ENCODE assay signal across 8 mouse cellular contexts in genomic region chr8:80878146-80878545, GRCm38 (mm10). TPM values are rescaled to one million over a fixed set of nuclear protein-coding genes. Genes with fewer than 3 reads are reported as not detected.
DNase-seq lines count a peak whose midpoint lies in the region; ATAC-seq lines count a peak whose summit lies in the region.

No protein-coding gene starts in this region.

- intact Hi-C loops in heart, postnatal 14 days (cut with DNase I) = loop anchor here (2.0 to 5.0 kb wide), 3 partner anchors 65 to 125 kb away; no protein-coding TSS in a partner anchor

- peak overlapping the region; percentile 91 for H3K9ac ChIP-seq in heart, embryonic 15.5 days
- H3K9ac ChIP-seq in embryonic facial prominence, embryonic 11.5 days (replicated peaks; ENCODE audit: low read length) = no peak overlapping the region
- H3K9ac ChIP-seq in hindbrain, embryonic 14.5 days = peak overlapping the region; percentile 72
- peak overlapping the region; percentile 80; the same call in 1 of the 2 replicates for H3K9ac ChIP-seq in midbrain, embryonic 11.5 days (ENCODE audit: low read length)

- peaks cover 39% of the 10 kb centered on the region for H3K4me1 ChIP-seq in heart, embryonic 15.5 days (replicated peaks)
- H3K4me1 ChIP-seq in embryonic facial prominence, embryonic 11.5 days (ENCODE audit: control insufficient read depth, insufficient read depth, low read length) = no peaks in the 10 kb centered on the region
- H3K4me1 ChIP-seq in hindbrain, embryonic 14.5 days (replicated peaks; ENCODE audit: control insufficient read depth, insufficient read depth, low read length) = peaks cover 22% of the 10 kb centered on the region
- H3K4me1 ChIP-seq in midbrain, embryonic 11.5 days (ENCODE audit: control insufficient read depth, insufficient read depth, low read length) = peaks cover 14% of the 10 kb centered on the region

- DNase-seq in heart, postnatal 14 days = no peak
- DNase-seq in embryonic facial prominence, embryonic 11.5 days (ENCODE audit: low spot score) = no peak
- DNase-seq in hindbrain, embryonic 14.5 days (ENCODE audit: low spot score) = no peak
- DNase-seq in midbrain, embryonic 11.5 days (ENCODE audit: low spot score, missing footprints) = no peak
- DNase-seq in left cerebral cortex, adult 18-20 months (ENCODE audit: low spot score in 2 of 2) = no peak
- DNase-seq in right cerebral cortex, postnatal 10 days (ENCODE audit: low spot score in 2 of 2) = no peak

- H3K36me3 ChIP-seq in heart, embryonic 15.5 days = no peaks in the 10 kb centered on the region
- H3K36me3 ChIP-seq in embryonic facial prominence, embryonic 11.5 days (replicated peaks; ENCODE audit: control insufficient read depth, insufficient read depth, low read depth, low read length) = no peaks in the 10 kb centered on the region
- no peaks in the 10 kb centered on the region for H3K36me3 ChIP-seq in hindbrain, embryonic 14.5 days (replicated peaks; ENCODE audit: control insufficient read depth, insufficient read depth)
- no peaks in the 10 kb centered on the region for H3K36me3 ChIP-seq in midbrain, embryonic 11.5 days (ENCODE audit: control insufficient read depth, insufficient read depth, low read length)

- H3K4me2 ChIP-seq in heart, embryonic 15.5 days = peak overlapping the region; percentile 90
- H3K4me2 ChIP-seq in embryonic facial prominence, embryonic 11.5 days (ENCODE audit: low read depth, low read length) = peak overlapping the region; percentile 72
- peak overlapping the region; percentile 89 for H3K4me2 ChIP-seq in hindbrain, embryonic 14.5 days (replicated peaks)
- peak overlapping the region; percentile 76 for H3K4me2 ChIP-seq in midbrain, embryonic 11.5 days

- no peaks in the 10 kb centered on the region for H3K27me3 ChIP-seq in heart, embryonic 15.5 days
- H3K27me3 ChIP-seq in embryonic facial prominence, embryonic 11.5 days (ENCODE audit: control insufficient read depth, insufficient read depth, low read length) = no peaks in the 10 kb centered on the region
- no peaks in the 10 kb centered on the region for H3K27me3 ChIP-seq in hindbrain, embryonic 14.5 days (ENCODE audit: control insufficient read depth, insufficient read depth, low read length)
- H3K27me3 ChIP-seq in midbrain, embryonic 11.5 days (ENCODE audit: control insufficient read depth, insufficient read depth, low read length) = no peaks in the 10 kb centered on the region

- ATAC-seq in heart, embryonic 15.5 days (replicated peaks; ENCODE audit: insufficient number of reproducible peaks, insufficient read depth, low FRiP score, low read depth) = no peak
- no peak for ATAC-seq in embryonic facial prominence, embryonic 11.5 days (replicated peaks; ENCODE audit: insufficient number of reproducible peaks, low FRiP score, low TSS enrichment, low read depth)
- ATAC-seq in hindbrain, embryonic 14.5 days (ENCODE audit: low FRiP score) = no peak
- no peak for ATAC-seq in midbrain, embryonic 11.5 days (ENCODE audit: low FRiP score)
- no peak for ATAC-seq in activated CD4-positive, CD25-positive, alpha-beta regulatory T cell, adult 4 months

- WGBS in heart, embryonic 15.5 days = 22% methylated on average over 9 of the region's 9 CpGs
- 35% methylated on average over 9 of the region's 9 CpGs for WGBS in embryonic facial prominence, embryonic 11.5 days
- WGBS in hindbrain, embryonic 14.5 days = 42% methylated on average over 9 of the region's 9 CpGs
- WGBS in midbrain, embryonic 11.5 days = 47% methylated on average over 9 of the region's 9 CpGs

- H3K9me3 ChIP-seq in heart, embryonic 15.5 days (replicated peaks) = no peaks in the 10 kb centered on the region
- H3K9me3 ChIP-seq in embryonic facial prominence, embryonic 11.5 days (replicated peaks; ENCODE audit: control insufficient read depth, low read length) = no peaks in the 10 kb centered on the region
- H3K9me3 ChIP-seq in hindbrain, embryonic 14.5 days (ENCODE audit: control insufficient read depth, low read length) = no peaks in the 10 kb centered on the region
- no peaks in the 10 kb centered on the region for H3K9me3 ChIP-seq in midbrain, embryonic 11.5 days (ENCODE audit: control insufficient read depth, low read length)

- no peak overlapping the region for H3K27ac ChIP-seq in heart, embryonic 15.5 days
- H3K27ac ChIP-seq in embryonic facial prominence, embryonic 11.5 days (replicated peaks; ENCODE audit: low read depth, low read length) = no peak overlapping the region
- H3K27ac ChIP-seq in hindbrain, embryonic 14.5 days = no peak overlapping the region
- H3K27ac ChIP-seq in midbrain, embryonic 11.5 days (ENCODE audit: low read depth, low read length) = no peak overlapping the region

- peak overlapping the region; percentile 86 for H3K4me3 ChIP-seq in heart, embryonic 15.5 days
- peak overlapping the region; percentile 84 for H3K4me3 ChIP-seq in embryonic facial prominence, embryonic 11.5 days (ENCODE audit: low read depth, low read length)
- peak overlapping the region; percentile 82 for H3K4me3 ChIP-seq in hindbrain, embryonic 14.5 days (replicated peaks; ENCODE audit: low read length)
- H3K4me3 ChIP-seq in midbrain, embryonic 11.5 days (ENCODE audit: low read depth, low read length) = peak overlapping the region; percentile 81

RNA-seq across cellular contexts. Expression of gene Gab1, which starts 2.2 kb away (rescaled TPM):
- polyA plus RNA-seq in heart, embryonic 15.5 days (2015; fragmentation: Nextera tagmentation; extraction: Ambion mirVana) = 28.4 and 30.6 TPM in 2 replicates
- 10 to 100 TPM; 35.5 to 40.0 TPM for total RNA-seq in heart, postnatal 14 days (2021)
- polyA plus RNA-seq in embryonic facial prominence, embryonic 11.5 days (2014; fragmentation: Nextera tagmentation; extraction: Ambion mirVana) = 25.9 and 27.6 TPM in 2 replicates
- polyA plus RNA-seq in hindbrain, embryonic 14.5 days (2014; fragmentation: Nextera tagmentation; extraction: Ambion mirVana) = 16.3 and 16.6 TPM in 2 replicates
- 17.2 and 18.0 TPM in 2 replicates for polyA plus RNA-seq in midbrain, embryonic 11.5 days (2014; fragmentation: Nextera tagmentation; extraction: Ambion mirVana)
- 10 to 100 TPM; 12.8 to 16.1 TPM for total RNA-seq in left cerebral cortex, adult 18-20 months (2021)
- under 1 TPM in 1 of 2 experiments, not detected in 1; 0.15 TPM for polyA plus RNA-seq in activated CD4-positive, CD25-positive, alpha-beta regulatory T cell, adult 4 months (2017; shearing (Covaris generic))

Comparison
In these comparisons a context has a peak if more than half of its experiments do, and no peak if none do; other contexts are left out.
1. RNA of gene Gab1, which starts 2.2 kb away (polyA plus RNA-seq): 28.4 to 30.6 TPM in heart, embryonic 15.5 days, 25.9 to 27.6 TPM in embryonic facial prominence, embryonic 11.5 days, 17.2 to 18.0 TPM in midbrain, embryonic 11.5 days and 16.3 to 16.6 TPM in hindbrain, embryonic 14.5 days; 0.15 TPM in activated CD4-positive, CD25-positive, alpha-beta regulatory T cell, adult 4 months; every median in the first group is over 10 times any median in the second.
2. Peak in every context shown above with its lines, with median percentiles within 50 percentile points of each other: H3K4me2 ChIP-seq and H3K4me3 ChIP-seq.